ENCODE assay signal across 14 mouse cellular contexts in genomic region chr11:106374559-106374958, GRCm38 (mm10). TPM values are rescaled to one million over a fixed set of nuclear protein-coding genes. Genes with fewer than 3 reads are reported as not detected.
DNase-seq lines count a peak whose midpoint lies in the region; ATAC-seq and TF ChIP-seq lines count a peak whose summit lies in the region.
"Had no signal": no experiment of that assay in that cellular context is flagged by ENCODE, and none has a peak within 500 bp of the region (broad histone marks: within the 10 kb centered on the region; RNA-seq: fewer than 3 reads in every experiment).

No protein-coding gene starts in this region.

- no peaks in the 10 kb centered on the region for H3K9me3 ChIP-seq in lung, embryonic 16.5 days (ENCODE audit: control insufficient read depth, low read length)

- ATAC-seq in lung, embryonic 16.5 days (ENCODE audit: low read depth) = peak; percentile 90

- intact Hi-C loops in gastrocnemius, adult 2 months (cut with DNase I) = no loop called here
- intact Hi-C loops in gastrocnemius, postnatal 36 days (cut with DNase I) = no loop called here

- 21% methylated on average over 9 of the region's 9 CpGs for WGBS in lung, embryonic 16.5 days

- H3K27ac ChIP-seq in gastrocnemius, adult 2 months = peak overlapping the region; percentile 55
- peak overlapping the region; percentile 55 for H3K27ac ChIP-seq in lung, embryonic 16.5 days (ENCODE audit: low read length)

- H3K9ac ChIP-seq in lung, embryonic 16.5 days (ENCODE audit: low read length) = 0 out of 2 replicates have a peak overlapping the region, but pooled peaks have one; percentile 4

- no peaks in the 10 kb centered on the region for H3K27me3 ChIP-seq in lung, embryonic 16.5 days (ENCODE audit: control insufficient read depth, insufficient read depth, low read depth, low read length)

- no peak overlapping the region for H3K4me3 ChIP-seq in gastrocnemius, adult 2 months
- H3K4me3 ChIP-seq in lung, embryonic 16.5 days (ENCODE audit: low read length) = no peak overlapping the region

- TF ChIP-seq CTCF in gastrocnemius, adult 2 months (IDR thresholded peaks at IDR 0.05) = no peak

- H3K36me3 ChIP-seq in lung, embryonic 16.5 days (ENCODE audit: control insufficient read depth, insufficient read depth, low read length) = no peaks in the 10 kb centered on the region

- peak; percentile 70 for DNase-seq in gastrocnemius, adult 2 months
- no peak for DNase-seq in gastrocnemius, postnatal 36 days
- peak; percentile 62 to 78 for DNase-seq in lung, adult 18-20 months
- DNase-seq in lung, postnatal 14 days = no peak
- DNase-seq in thymus, postnatal 25 days = peak; percentile 78
- no peak for DNase-seq in ovary, postnatal 14 days (ENCODE audit: low spot score)
- no peak for DNase-seq in cerebellum, postnatal 10 days
- DNase-seq: adrenal gland, adult 8-10 months; retina, postnatal 1 day had no signal

- peak overlapping the region; percentile 4; the same call in 1 of the 2 replicates for H3K4me2 ChIP-seq in lung, embryonic 16.5 days (ENCODE audit: low read depth, low read length)

- peaks cover 11% of the 10 kb centered on the region for H3K4me1 ChIP-seq in lung, embryonic 16.5 days (replicated peaks; ENCODE audit: control insufficient read depth, insufficient read depth, low read length)

RNA-seq across cellular contexts. Expression of gene Prr29, which starts 9.3 kb away (rescaled TPM):
- total RNA-seq in gastrocnemius, adult 2 months (2021) = 1 to 10 TPM; 3.9 to 6.5 TPM
- total RNA-seq in gastrocnemius, postnatal 36 days (2021) = 1 to 10 TPM; 5.7 to 7.1 TPM
- 2.0 and 4.4 TPM in 2 replicates for polyA plus RNA-seq in lung, embryonic 16.5 days (2015; fragmentation: Nextera tagmentation; extraction: Ambion mirVana)
- total RNA-seq: left cerebral cortex, adult 18-20 months; MEL had no signal
- polyA plus RNA-seq: frontal cortex, adult 2 months; liver, embryonic 16.5 days had no signal

RNA-seq across cellular contexts. Expression of gene Icam2, which starts 13.3 kb away (rescaled TPM):
- total RNA-seq in gastrocnemius, adult 2 months (2021) = 1 to 10 TPM; 4.2 to 6.2 TPM
- 1 to 10 TPM; 4.4 to 5.4 TPM for total RNA-seq in gastrocnemius, postnatal 36 days (2021)
- polyA plus RNA-seq in lung, embryonic 16.5 days (2015; fragmentation: Nextera tagmentation; extraction: Ambion mirVana) = 108 and 126 TPM in 2 replicates

RNA-seq across cellular contexts. Expression of gene Scn4a, which starts 21.5 kb away (rescaled TPM):
- total RNA-seq in gastrocnemius, adult 2 months (2021) = 100 to 1,000 TPM; 439 to 468 TPM
- total RNA-seq in gastrocnemius, postnatal 36 days (2021) = 100 to 1,000 TPM; 381 to 407 TPM
- 0.03 and 0.06 TPM in 2 replicates for polyA plus RNA-seq in lung, embryonic 16.5 days (2015; fragmentation: Nextera tagmentation; extraction: Ambion mirVana)
- total RNA-seq: left cerebral cortex, adult 18-20 months had no signal

RNA-seq across cellular contexts. Expression of gene Cd79b, which starts 60.0 kb away (rescaled TPM):
- total RNA-seq in gastrocnemius, adult 2 months (2021) = under 1 TPM; 0.28 to 0.64 TPM
- under 1 TPM; 0.30 to 0.43 TPM for total RNA-seq in gastrocnemius, postnatal 36 days (2021)
- polyA plus RNA-seq in lung, embryonic 16.5 days (2015; fragmentation: Nextera tagmentation; extraction: Ambion mirVana) = 4.7 and 6.8 TPM in 2 replicates
- total RNA-seq: left cerebral cortex, adult 18-20 months had no signal

Comparison
In these comparisons a context has a peak if more than half of its experiments do, and no peak if none do; other contexts are left out.
1. DNase-seq: peak in gastrocnemius, adult 2 months (single experiment), lung, adult 18-20 months (2 of 2) and thymus, postnatal 25 days (single experiment); none in gastrocnemius, postnatal 36 days (0 of 2), lung, postnatal 14 days (single experiment), ovary, postnatal 14 days (single experiment) and cerebellum, postnatal 10 days (0 of 2).